Mouse (Mus musculus): Measurements from ENCODE around the gene Gm13271.
"Not testable (repeated sequence)": the region's sequence is repeated elsewhere in the genome, so short reads cannot be mapped to it uniquely, and the experiment has no call there.

The Gm13271 gene

GRCm38 (mm10) chr4:88754818-88755340, at the start of gene Gm13271:
TSS of gene Gm13271 (plus strand) at chr4:88754868.
- in situ Hi-C loops (cut with MboI; ENCODE audit: low pct_unique_long_range_greater_than_20kb in 1 of 2, low sequenced_read_pairs in 2 of 2, unreplicated experiment in 1 of 2), result not testable (repeated sequence)

DNA sequence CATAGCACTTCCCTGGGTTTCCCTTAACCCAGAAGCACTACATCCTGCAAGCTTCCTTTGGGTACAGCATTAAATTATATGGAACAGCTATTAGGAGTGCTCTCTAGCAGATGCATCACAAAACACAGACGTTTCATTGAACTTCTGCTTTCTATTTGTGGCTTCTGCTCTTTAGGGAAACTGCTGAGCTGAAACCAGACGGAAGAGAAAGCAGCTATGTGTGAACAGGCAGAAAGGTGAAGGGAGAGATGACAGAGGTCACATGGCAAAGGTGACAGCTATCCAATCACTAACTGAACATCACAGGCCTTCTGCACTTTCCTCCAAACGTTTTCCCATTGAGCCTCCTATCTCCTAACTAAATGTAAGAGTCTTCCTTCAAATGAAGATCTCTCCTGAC, 48.7 kb upstream of the Gm13271 start:
- in situ Hi-C loops (cut with MboI; ENCODE audit: low pct_unique_long_range_greater_than_20kb in 1 of 2, low sequenced_read_pairs in 2 of 2, unreplicated experiment in 1 of 2), result no loop called here

DNA sequence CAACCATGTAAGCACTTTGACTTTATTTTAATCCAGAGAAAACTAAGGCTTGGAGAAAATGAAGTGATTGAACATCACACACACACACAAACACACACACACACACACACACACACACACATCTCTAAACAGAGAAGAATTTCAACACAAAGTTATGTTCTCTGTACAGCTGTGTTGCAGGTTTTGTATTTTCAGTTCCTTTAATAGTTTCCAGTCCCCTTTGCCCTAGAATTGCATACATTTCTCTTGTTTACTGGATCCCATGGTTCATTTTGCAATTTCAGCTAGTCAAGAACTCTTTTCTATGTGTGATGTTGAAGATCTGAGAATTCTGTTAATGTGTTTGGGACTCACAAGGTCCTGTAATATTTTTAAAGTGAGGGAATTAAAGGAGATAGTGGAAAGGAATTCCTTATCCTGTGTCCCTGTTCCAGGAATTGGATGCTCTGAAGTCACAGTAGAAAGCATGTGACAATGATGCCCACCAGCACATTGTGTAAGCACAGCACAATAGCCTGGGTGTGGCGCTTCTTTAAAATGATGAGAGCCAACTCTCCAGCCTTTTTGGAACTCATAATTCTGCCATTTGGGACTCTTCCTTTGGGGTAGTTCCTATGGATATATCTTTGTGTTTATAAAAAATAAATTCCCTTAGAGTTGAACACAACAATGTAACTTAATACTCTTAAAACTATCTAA, 47.4 kb upstream of the Gm13271 start:
- in situ Hi-C loops (cut with MboI; ENCODE audit: low pct_unique_long_range_greater_than_20kb in 1 of 2, low sequenced_read_pairs in 2 of 2, unreplicated experiment in 1 of 2), result no loop called here

DNA sequence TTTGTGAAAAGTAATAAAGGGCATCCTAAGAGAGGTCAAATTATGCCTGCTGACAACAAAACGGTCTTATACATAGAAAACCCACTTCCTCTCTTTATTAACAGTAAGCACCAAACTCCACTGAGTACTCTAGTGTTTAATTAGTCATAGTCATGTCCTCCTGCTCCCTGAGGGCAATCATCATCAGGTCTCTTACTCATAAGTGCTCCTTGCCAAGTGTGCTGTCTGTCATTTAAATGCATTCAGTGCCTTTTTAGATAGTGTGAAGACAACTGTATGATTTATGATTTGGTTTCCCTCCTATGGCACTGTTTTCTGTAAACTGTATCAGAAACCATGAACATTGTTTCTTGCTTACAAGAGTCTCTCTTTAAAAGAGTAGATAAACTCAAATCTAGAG, 40.4 kb upstream of the Gm13271 start:
- in situ Hi-C loops (cut with MboI; ENCODE audit: low pct_unique_long_range_greater_than_20kb in 1 of 2, low sequenced_read_pairs in 2 of 2, unreplicated experiment in 1 of 2), result no loop called here

DNA sequence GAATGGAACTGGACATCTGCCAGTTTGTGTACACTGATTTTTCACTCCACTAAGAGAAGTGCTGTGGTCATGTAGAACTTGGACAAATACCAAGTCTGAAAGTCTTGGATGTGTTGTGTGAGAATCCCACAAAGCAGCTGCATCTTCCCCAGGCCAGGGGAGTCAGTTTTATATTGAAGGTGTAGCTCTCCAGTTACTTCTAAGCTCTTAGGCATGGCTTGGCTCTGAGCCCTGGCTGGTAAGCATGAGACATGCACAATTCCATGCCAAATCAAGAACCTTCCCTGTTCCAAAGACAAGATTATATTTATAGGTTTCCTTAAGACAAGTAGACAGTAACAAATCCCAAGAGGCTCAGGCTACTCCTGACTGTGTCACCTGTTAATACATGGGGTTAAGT, 39.6 kb upstream of the Gm13271 start:
- in situ Hi-C loops (cut with MboI; ENCODE audit: low pct_unique_long_range_greater_than_20kb in 1 of 2, low sequenced_read_pairs in 2 of 2, unreplicated experiment in 1 of 2), result no loop called here

GRCm38 (mm10) chr4:88718715-88719114, 36.0 kb upstream of the Gm13271 start:
- in situ Hi-C loops (cut with MboI; ENCODE audit: low pct_unique_long_range_greater_than_20kb in 1 of 2, low sequenced_read_pairs in 2 of 2, unreplicated experiment in 1 of 2), result no loop called here

- in situ Hi-C loops (cut with MboI; ENCODE audit: low pct_unique_long_range_greater_than_20kb in 1 of 2, low sequenced_read_pairs in 2 of 2, unreplicated experiment in 1 of 2), result no loop called here
These were observed 32.6 kb upstream of the Gm13271 start, which contains the start of the genes Gm26566 and Klhl9 for GRCm38 (mm10) chr4:88721791-88722721. TSS of gene Gm26566 (plus strand) at chr4:88721805. TSS of gene Klhl9 (minus strand) at chr4:88722465.

DNA sequence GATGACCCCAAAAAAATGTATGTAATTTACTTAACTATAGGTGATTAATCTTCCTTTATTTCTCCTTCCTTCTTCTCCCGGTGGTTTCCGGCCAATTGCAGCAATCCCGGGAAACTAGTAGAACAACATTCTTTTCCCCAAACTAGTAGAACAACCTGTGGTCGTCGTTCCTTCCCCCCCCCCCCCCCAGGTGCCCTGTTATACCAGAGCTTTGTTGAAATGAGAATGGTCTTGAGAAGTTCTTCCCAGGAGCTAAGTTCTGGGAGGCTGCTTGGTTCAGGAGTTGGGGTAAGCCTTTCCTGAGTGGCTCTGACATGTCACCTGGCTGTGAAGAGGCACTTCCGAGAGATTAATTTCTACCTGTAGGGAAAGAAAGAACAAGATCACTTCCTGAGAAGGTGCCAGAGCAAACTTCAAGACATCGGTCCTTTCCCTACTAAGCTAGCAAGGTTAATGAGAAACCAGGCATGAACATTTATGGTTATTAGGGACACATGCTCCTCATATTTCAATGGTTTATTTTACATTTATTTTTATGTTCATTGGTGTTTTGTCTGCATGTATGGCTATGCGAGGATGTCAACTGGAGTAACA, 31.1 kb upstream of the Gm13271 start:
- in situ Hi-C loops (cut with MboI; ENCODE audit: low pct_unique_long_range_greater_than_20kb in 1 of 2, low sequenced_read_pairs in 2 of 2, unreplicated experiment in 1 of 2), result no loop called here

DNA sequence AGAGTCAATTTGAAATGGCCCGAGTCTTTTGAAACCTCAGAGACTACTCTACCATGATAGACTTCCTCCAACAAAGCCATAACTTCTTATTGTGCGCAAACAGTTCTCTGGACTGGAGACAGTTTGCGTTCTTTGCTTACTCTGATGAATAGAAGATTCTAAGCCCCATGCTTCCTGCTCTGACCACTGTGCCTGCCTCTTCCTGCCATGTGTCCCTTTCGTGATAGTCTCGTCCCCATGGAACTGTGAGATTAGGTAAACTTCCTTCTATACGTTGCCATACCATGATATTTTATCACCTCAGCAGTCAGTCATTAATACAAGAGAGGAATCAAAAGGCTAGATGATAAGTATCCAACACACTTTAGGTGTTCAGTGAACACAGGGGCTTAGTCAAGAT, 27.9 kb upstream of the Gm13271 start:
- in situ Hi-C loops (cut with MboI; ENCODE audit: low pct_unique_long_range_greater_than_20kb in 1 of 2, low sequenced_read_pairs in 2 of 2, unreplicated experiment in 1 of 2), result no loop called here

DNA sequence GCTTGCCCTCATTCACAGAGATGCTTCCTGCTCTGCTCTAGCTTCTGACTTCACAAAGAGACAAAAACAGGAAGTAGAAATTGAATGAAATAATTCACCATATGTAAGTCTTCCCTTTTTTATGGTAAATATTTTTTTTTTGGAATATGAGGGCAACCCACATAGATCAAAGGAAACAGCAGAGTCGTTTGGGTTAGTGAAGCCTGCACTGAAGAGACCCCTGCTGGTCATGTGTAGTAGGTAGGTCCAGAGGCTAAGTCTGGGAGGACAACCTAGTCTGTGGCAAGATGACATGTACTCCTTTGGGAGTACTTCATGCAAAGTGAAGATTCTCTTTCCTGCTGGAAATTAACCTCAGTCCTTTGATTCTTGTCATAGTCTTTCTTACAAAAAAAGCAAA, 27.3 kb upstream of the Gm13271 start:
- in situ Hi-C loops (cut with MboI; ENCODE audit: low pct_unique_long_range_greater_than_20kb in 1 of 2, low sequenced_read_pairs in 2 of 2, unreplicated experiment in 1 of 2), result no loop called here

- in situ Hi-C loops (cut with MboI; ENCODE audit: low pct_unique_long_range_greater_than_20kb in 1 of 2, low sequenced_read_pairs in 2 of 2, unreplicated experiment in 1 of 2), result no loop called here
These were observed 16.2 kb upstream of the Gm13271 start for GRCm38 (mm10) chr4:88738480-88738879.

DNA sequence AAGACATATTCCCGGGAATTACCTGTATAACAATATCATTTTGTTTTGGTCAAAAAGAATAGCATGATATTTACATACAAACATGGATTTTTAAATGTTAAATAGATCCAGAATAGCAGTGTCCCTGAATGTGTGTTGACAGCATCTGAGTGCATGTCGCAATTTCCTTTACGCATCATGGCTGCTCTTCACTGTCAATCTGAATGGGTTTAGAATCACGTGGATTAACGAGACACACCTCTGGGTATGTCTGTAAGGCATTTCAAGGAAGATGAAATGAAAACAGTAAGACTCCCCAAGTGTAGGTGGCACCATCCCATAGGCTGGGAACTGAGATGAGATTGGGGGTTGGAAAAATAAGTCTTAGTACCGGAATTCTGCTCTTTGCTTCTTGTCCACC, 15.6 kb upstream of the Gm13271 start:
- in situ Hi-C loops (cut with MboI; ENCODE audit: low pct_unique_long_range_greater_than_20kb in 1 of 2, low sequenced_read_pairs in 2 of 2, unreplicated experiment in 1 of 2), result no loop called here

DNA sequence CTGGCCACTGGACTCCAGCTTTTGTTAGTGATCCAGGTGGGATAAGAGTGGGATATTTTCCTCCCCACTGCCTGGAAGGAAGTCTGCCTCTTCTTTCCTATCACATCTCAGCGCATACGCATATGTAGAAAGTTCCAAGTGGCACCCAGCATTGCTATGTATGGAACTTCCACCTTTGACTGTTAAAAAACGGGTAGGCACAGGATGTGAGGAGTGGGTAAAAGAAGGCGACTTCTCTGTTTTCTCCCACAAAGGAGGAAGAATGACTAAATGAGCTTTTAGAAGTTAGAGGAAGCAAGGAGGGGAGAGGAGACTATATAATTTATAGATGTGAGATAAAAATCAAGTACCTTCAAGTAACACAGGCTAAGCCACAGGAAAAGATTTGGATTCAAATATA, 13.2 kb upstream of the Gm13271 start:
- in situ Hi-C loops (cut with MboI; ENCODE audit: low pct_unique_long_range_greater_than_20kb in 1 of 2, low sequenced_read_pairs in 2 of 2, unreplicated experiment in 1 of 2), result no loop called here

- in situ Hi-C loops (cut with MboI; ENCODE audit: low pct_unique_long_range_greater_than_20kb in 1 of 2, low sequenced_read_pairs in 2 of 2, unreplicated experiment in 1 of 2), result no loop called here
These were observed 11.8 kb upstream of the Gm13271 start for GRCm38 (mm10) chr4:88742771-88743371.

- in situ Hi-C loops (cut with MboI; ENCODE audit: low pct_unique_long_range_greater_than_20kb in 1 of 2, low sequenced_read_pairs in 2 of 2, unreplicated experiment in 1 of 2), result no loop called here
These were observed 10.5 kb upstream of the Gm13271 start for GRCm38 (mm10) chr4:88744207-88744606.

DNA sequence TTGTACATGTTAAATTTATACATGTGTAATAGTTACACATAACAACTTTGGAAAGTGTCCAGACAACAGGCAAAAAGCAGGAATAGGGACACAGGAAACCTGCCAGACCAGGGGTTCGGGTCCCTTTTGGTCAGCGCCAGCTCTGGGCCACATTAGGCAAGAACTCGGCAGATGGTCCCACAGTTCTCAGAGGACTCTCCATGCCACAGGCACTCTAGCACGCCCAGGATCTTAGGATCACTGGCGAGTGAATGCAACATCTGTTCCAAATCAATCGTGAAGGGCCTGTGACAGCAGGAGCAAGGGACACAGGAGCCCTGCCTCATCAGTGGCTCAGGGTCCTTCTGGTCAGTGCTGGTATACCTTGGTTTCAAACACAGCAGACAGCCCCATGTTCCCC, 4.7 kb upstream of the Gm13271 start:
- in situ Hi-C loops (cut with MboI; ENCODE audit: low pct_unique_long_range_greater_than_20kb in 1 of 2, low sequenced_read_pairs in 2 of 2, unreplicated experiment in 1 of 2), result no loop called here

GRCm38 (mm10) chr4:88756581-88757513, 2.2 kb downstream of the Gm13271 start:
- in situ Hi-C loops (cut with MboI; ENCODE audit: low pct_unique_long_range_greater_than_20kb in 1 of 2, low sequenced_read_pairs in 2 of 2, unreplicated experiment in 1 of 2), result not testable (repeated sequence)

GRCm38 (mm10) chr4:88757628-88758031, 3.0 kb downstream of the Gm13271 start:
- in situ Hi-C loops (cut with MboI; ENCODE audit: low pct_unique_long_range_greater_than_20kb in 1 of 2, low sequenced_read_pairs in 2 of 2, unreplicated experiment in 1 of 2), result not testable (repeated sequence)

Measured in mouse embryonic stem cell (cell line).